25 mouse cellular contexts compared by ENCODE assay signal in genomic region chr10:87293317-87293716, GRCm38 (mm10).
DNase-seq lines count a peak whose midpoint lies in the region; ATAC-seq lines count a peak whose summit lies in the region.
"Had no signal": no experiment of that assay in that cellular context is flagged by ENCODE, and none has a peak within 500 bp of the region (broad histone marks: within the 10 kb centered on the region; RNA-seq: fewer than 3 reads in every experiment).

No protein-coding gene starts in this region.

- no peaks in the 10 kb centered on the region for H3K36me3 ChIP-seq in hindbrain, embryonic 11.5 days (ENCODE audit: control insufficient read depth, insufficient read depth, low read length)
- H3K36me3 ChIP-seq in hindbrain, embryonic 16.5 days (ENCODE audit: control insufficient read depth, insufficient read depth, low read length): no peaks in the 10 kb centered on the region
- H3K36me3 ChIP-seq in midbrain, embryonic 12.5 days: no peaks in the 10 kb centered on the region
- H3K36me3 ChIP-seq: hindbrain, embryonic 12.5 days had no signal

- H3K27me3 ChIP-seq in hindbrain, embryonic 11.5 days (ENCODE audit: control insufficient read depth, insufficient read depth, low read length): no peaks in the 10 kb centered on the region
- no peaks in the 10 kb centered on the region for H3K27me3 ChIP-seq in hindbrain, embryonic 16.5 days (replicated peaks; ENCODE audit: control insufficient read depth, insufficient read depth, low read length)
- H3K27me3 ChIP-seq in midbrain, embryonic 12.5 days: peaks cover 25% of the 10 kb centered on the region
- H3K27me3 ChIP-seq: Patski had no signal

- H3K4me2 ChIP-seq in hindbrain, embryonic 11.5 days (replicated peaks; ENCODE audit: low read depth, low read length): no peak overlapping the region
- no peak overlapping the region for H3K4me2 ChIP-seq in hindbrain, embryonic 16.5 days (ENCODE audit: low read length)
- H3K4me2 ChIP-seq in midbrain, embryonic 12.5 days (replicated peaks): no peak overlapping the region
- H3K4me2 ChIP-seq: heart, embryonic 11.5 days; hindbrain, embryonic 12.5 days had no signal

- H3K4me1 ChIP-seq in hindbrain, embryonic 11.5 days (replicated peaks; ENCODE audit: control insufficient read depth, insufficient read depth, low read length): no peaks in the 10 kb centered on the region
- H3K4me1 ChIP-seq in hindbrain, embryonic 16.5 days (ENCODE audit: control insufficient read depth, insufficient read depth, low read depth, low read length): no peaks in the 10 kb centered on the region
- H3K4me1 ChIP-seq in midbrain, embryonic 12.5 days: peaks cover 7% of the 10 kb centered on the region; the same call in 1 of the 2 replicates

- ATAC-seq in hindbrain, embryonic 11.5 days (ENCODE audit: low FRiP score): 0 out of 2 replicates have a peak, but pooled peaks have one; percentile 22
- ATAC-seq in hindbrain, embryonic 16.5 days: no peak
- peak; percentile 77 for ATAC-seq in midbrain, embryonic 12.5 days (ENCODE audit: low FRiP score, low read depth)
- ATAC-seq: activated CD4-positive, CD25-positive, alpha-beta regulatory T cell, adult 4 months; forebrain, embryonic 14.5 days; inflammation-experienced regulatory T-cells, adult 6 months; Patski had no signal

- H3K27ac ChIP-seq in hindbrain, embryonic 11.5 days (ENCODE audit: low read depth, low read length): no peak overlapping the region
- no peak overlapping the region for H3K27ac ChIP-seq in hindbrain, embryonic 16.5 days (ENCODE audit: low read depth, low read length)
- H3K27ac ChIP-seq in midbrain, embryonic 12.5 days (replicated peaks): no peak overlapping the region
- H3K27ac ChIP-seq: hindbrain, embryonic 12.5 days; layer of hippocampus, adult 2 months; macrophage; stomach, postnatal 0 days had no signal

- peak; percentile 10 for DNase-seq in embryo, embryonic 11 days
- no peak for DNase-seq in embryo, embryonic 10.5 days (ENCODE audit: low spot score)
- DNase-seq in hindbrain, embryonic 11.5 days (ENCODE audit: low spot score): no peak
- peak; percentile 58 for DNase-seq in retina, postnatal 1 day
- DNase-seq in urinary bladder, adult 18-20 months (ENCODE audit: low spot score in 2 of 2): no peak
- no peak for DNase-seq in right cerebral cortex, postnatal 36 days (ENCODE audit: low spot score in 2 of 2)
- DNase-seq: adrenal gland, postnatal 14 days; cerebellum, adult 8-10 months; cerebellum, postnatal 36 days; gastrocnemius, postnatal 10 days; kidney, adult 2 months; kidney, postnatal 10 days; thymus, adult 2 months; thymus, postnatal 4 days had no signal

- H3K9me3 ChIP-seq in hindbrain, embryonic 11.5 days (ENCODE audit: control insufficient read depth, low read length): no peaks in the 10 kb centered on the region
- no peaks in the 10 kb centered on the region for H3K9me3 ChIP-seq in hindbrain, embryonic 16.5 days (ENCODE audit: control insufficient read depth, low read length)
- no peaks in the 10 kb centered on the region for H3K9me3 ChIP-seq in midbrain, embryonic 12.5 days
- H3K9me3 ChIP-seq: hindbrain, embryonic 12.5 days had no signal

- H3K9ac ChIP-seq in hindbrain, embryonic 11.5 days (ENCODE audit: low read depth, low read length): no peak overlapping the region
- H3K9ac ChIP-seq in hindbrain, embryonic 16.5 days (ENCODE audit: low read depth, low read length): no peak overlapping the region
- H3K9ac ChIP-seq in midbrain, embryonic 12.5 days (replicated peaks): no peak overlapping the region
- H3K9ac ChIP-seq: hindbrain, embryonic 12.5 days had no signal

- no peak overlapping the region for H3K4me3 ChIP-seq in hindbrain, embryonic 11.5 days (ENCODE audit: low read depth, low read length)
- no peak overlapping the region for H3K4me3 ChIP-seq in hindbrain, embryonic 16.5 days (ENCODE audit: low read length)
- H3K4me3 ChIP-seq in midbrain, embryonic 12.5 days: no peak overlapping the region
- H3K4me3 ChIP-seq: hindbrain, embryonic 12.5 days; layer of hippocampus, adult 2 months had no signal

- 16% methylated on average over 2 of the region's 2 CpGs for WGBS in hindbrain, embryonic 11.5 days
- WGBS in hindbrain, embryonic 16.5 days: 14% methylated on average over 2 of the region's 2 CpGs
- WGBS in midbrain, embryonic 12.5 days: 0% methylated on average over 2 of the region's 2 CpGs

Comparison
In these comparisons a context has a peak if more than half of its experiments do, and no peak if none do; other contexts are left out.
1. DNase-seq: peak in embryo, embryonic 11 days (single experiment) and retina, postnatal 1 day (single experiment); none in embryo, embryonic 10.5 days (single experiment), hindbrain, embryonic 11.5 days (single experiment), urinary bladder, adult 18-20 months (0 of 2) and right cerebral cortex, postnatal 36 days (0 of 2).